Mouse (Mus musculus): Measurements from ENCODE around the gene Tcte1. TPM values are rescaled to one million over a fixed set of nuclear protein-coding genes. Genes with fewer than 3 reads are reported as not detected.

Gene Tcte1
- total RNA-seq, 1 experiment, result 0.09 TPM

- H3K27ac ChIP-seq (ENCODE audit: insufficient read depth, low read depth, low read length, poor library complexity, severe bottlenecking), result no peak overlapping the region
- peaks cover 49% of the 10 kb centered on the region for H3K36me3 ChIP-seq (ENCODE audit: control insufficient read depth, insufficient read depth, low read length, poor library complexity, severe bottlenecking)
- peaks cover 0 to 3% of the 10 kb centered on the region in 2 experiments; a peak in 1 of 4 replicates for H3K4me1 ChIP-seq (ENCODE audit: control insufficient read depth in 2 of 2, insufficient read depth in 2 of 2, low read length in 2 of 2, poor library complexity in 1 of 2)
- no peaks in the 10 kb centered on the region for H3K9me3 ChIP-seq (ENCODE audit: control insufficient read depth, insufficient read depth, low read depth, low read length)
- DNase-seq (ENCODE audit: low read depth, low spot score), result no peak
- peak overlapping the region; percentile 86; the same call in 1 of the 2 replicates for H3K9ac ChIP-seq (ENCODE audit: insufficient read depth, low read depth, low read length, poor library complexity, severe bottlenecking)
- peak overlapping the region; percentile 79 to 80 for H3K4me3 ChIP-seq (ENCODE audit: insufficient read depth in 1 of 2, low read depth in 1 of 2, low read length in 2 of 2, poor library complexity in 1 of 2, severe bottlenecking in 1 of 2)
- in situ Hi-C loops (cut with MboI; ENCODE audit: low sequenced_read_pairs in 2 of 2, unreplicated experiment in 2 of 2), result no loop called here
- no peak for TF ChIP-seq ZNF384 (IDR thresholded peaks at IDR 0.05; ENCODE audit: low read depth, low read length)
These were observed 41.9 kb downstream of the Tcte1 start for GRCm38 (mm10) chr17:45565103-45565502.

DNA sequence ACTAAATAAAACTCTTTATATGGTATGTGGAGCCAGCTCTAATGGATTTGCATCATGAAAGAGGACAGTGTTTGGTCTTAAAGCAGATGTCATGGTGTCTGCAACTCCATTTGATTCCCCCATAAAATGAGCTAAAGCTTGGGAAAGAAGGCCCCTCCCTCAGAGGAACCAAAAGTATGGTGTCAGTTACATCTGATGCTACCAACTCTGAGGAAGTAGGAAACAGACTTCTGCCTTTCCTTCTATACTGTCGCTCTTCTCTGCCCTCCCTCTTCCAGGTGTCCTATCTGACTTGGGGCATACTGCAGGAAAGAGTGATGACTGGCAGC lies 42.8 kb downstream of the Tcte1 start:
- in situ Hi-C loops (cut with MboI; ENCODE audit: low sequenced_read_pairs in 2 of 2, unreplicated experiment in 2 of 2), result no loop called here
- DNase-seq (ENCODE audit: low read depth, low spot score), result no peak
- H3K4me3 ChIP-seq (ENCODE audit: insufficient read depth in 1 of 2, low read depth in 1 of 2, low read length in 2 of 2, poor library complexity in 1 of 2, severe bottlenecking in 1 of 2), result no peak overlapping the region

DNA sequence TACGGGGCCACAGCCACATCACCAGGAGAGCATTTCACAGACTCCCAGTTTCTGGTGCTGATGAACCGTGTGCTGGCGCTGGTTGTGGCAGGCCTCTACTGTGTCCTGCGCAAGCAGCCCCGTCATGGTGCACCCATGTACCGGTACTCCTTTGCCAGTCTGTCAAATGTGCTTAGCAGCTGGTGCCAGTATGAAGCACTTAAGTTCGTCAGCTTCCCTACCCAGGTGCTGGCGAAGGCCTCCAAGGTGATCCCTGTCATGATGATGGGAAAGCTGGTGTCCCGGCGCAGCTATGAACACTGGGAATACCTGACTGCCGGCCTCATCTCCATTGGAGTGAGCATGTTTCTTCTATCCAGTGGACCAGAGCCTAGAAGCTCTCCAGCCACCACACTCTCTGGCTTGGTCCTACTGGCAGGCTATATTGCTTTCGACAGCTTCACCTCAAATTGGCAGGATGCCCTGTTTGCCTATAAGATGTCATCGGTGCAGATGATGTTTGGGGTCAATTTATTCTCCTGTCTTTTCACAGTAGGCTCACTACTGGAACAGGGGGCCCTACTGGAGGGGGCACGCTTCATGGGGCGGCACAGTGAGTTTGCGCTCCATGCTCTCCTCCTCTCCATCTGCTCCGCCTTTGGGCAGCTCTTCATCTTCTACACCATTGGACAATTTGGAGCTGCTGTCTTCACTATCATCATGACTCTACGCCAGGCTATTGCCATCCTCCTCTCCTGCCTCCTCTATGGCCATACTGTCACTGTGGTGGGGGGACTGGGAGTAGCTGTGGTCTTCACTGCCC lies 43.3 kb downstream of the Tcte1 start:
- in situ Hi-C loops (cut with MboI; ENCODE audit: low sequenced_read_pairs in 2 of 2, unreplicated experiment in 2 of 2), result no loop called here

More for the DNA sequence above, 42.8 kb downstream of the Tcte1 start:
- no peak overlapping the region for H3K27ac ChIP-seq (ENCODE audit: insufficient read depth, low read depth, low read length, poor library complexity, severe bottlenecking)
- H3K9ac ChIP-seq (ENCODE audit: insufficient read depth, low read depth, low read length, poor library complexity, severe bottlenecking), result no peak overlapping the region
- TF ChIP-seq ZNF384 (IDR thresholded peaks at IDR 0.05; ENCODE audit: low read depth, low read length) (no peak), HCFC1 (IDR thresholded peaks at IDR 0.05; ENCODE audit: borderline replicate concordance, insufficient read depth, low read length) (no peak), ZC3H11A (IDR thresholded peaks at IDR 0.05; ENCODE audit: borderline replicate concordance, low read depth, low read length) (no peak)
- H3K9me3 ChIP-seq (ENCODE audit: control insufficient read depth, insufficient read depth, low read depth, low read length), result no peaks in the 10 kb centered on the region
- peaks cover 0 to 3% of the 10 kb centered on the region in 2 experiments; a peak in 1 of 4 replicates for H3K4me1 ChIP-seq (ENCODE audit: control insufficient read depth in 2 of 2, insufficient read depth in 2 of 2, low read length in 2 of 2, poor library complexity in 1 of 2)
- H3K36me3 ChIP-seq (ENCODE audit: control insufficient read depth, insufficient read depth, low read length, poor library complexity, severe bottlenecking), result peaks cover 58% of the 10 kb centered on the region

DNA sequence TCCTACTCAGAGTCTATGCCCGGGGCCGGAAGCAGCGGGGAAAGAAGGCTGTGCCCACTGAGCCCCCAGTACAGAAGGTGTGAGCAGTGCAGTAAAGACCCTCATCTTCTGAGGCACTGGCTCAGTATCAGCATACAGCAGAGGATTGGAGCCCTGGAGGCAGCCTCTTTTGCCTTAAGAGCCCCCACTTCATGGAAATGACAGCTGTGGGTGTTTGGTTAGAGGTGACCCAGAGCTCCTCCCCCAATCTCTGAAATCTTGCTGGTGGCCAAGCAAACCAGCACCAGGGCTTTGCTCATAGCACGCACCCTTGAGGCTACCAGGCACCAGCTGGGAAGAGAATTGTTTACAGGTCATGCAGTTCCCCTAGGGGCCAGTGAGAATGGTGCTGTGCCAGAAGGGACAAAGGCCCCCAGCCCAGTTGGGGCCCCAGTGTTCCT lies 43.9 kb downstream of the Tcte1 start:
- in situ Hi-C loops (cut with MboI; ENCODE audit: low sequenced_read_pairs in 2 of 2, unreplicated experiment in 2 of 2), result no loop called here
- Histone ChIP-seq H3K36me3 (ENCODE audit: control insufficient read depth, insufficient read depth, low read length, poor library complexity, severe bottlenecking) (peaks cover 67% of the 10 kb centered on the region), H3K27ac (ENCODE audit: insufficient read depth, low read depth, low read length, poor library complexity, severe bottlenecking) (no peak overlapping the region), H3K4me1 (ENCODE audit: control insufficient read depth in 2 of 2, insufficient read depth in 2 of 2, low read length in 2 of 2, poor library complexity in 1 of 2) (peaks cover 0 to 3% of the 10 kb centered on the region in 2 experiments; a peak in 1 of 4 replicates), H3K4me3 (ENCODE audit: insufficient read depth in 1 of 2, low read depth in 1 of 2, low read length in 2 of 2, poor library complexity in 1 of 2, severe bottlenecking in 1 of 2) (no peak overlapping the region), H3K9ac (ENCODE audit: insufficient read depth, low read depth, low read length, poor library complexity, severe bottlenecking) (no peak overlapping the region), H3K9me3 (ENCODE audit: control insufficient read depth, insufficient read depth, low read depth, low read length) (no peaks in the 10 kb centered on the region)
- TF ChIP-seq CHD2 (IDR thresholded peaks at IDR 0.05; ENCODE audit: low read depth, low read length) (no peak; the same call in 1 of the 2 replicates), ZC3H11A (IDR thresholded peaks at IDR 0.05; ENCODE audit: borderline replicate concordance, low read depth, low read length) (no peak)
- no peak for DNase-seq (ENCODE audit: low read depth, low spot score)

More for the DNA sequence above, 43.3 kb downstream of the Tcte1 start:
- peaks cover 64% of the 10 kb centered on the region for H3K36me3 ChIP-seq (ENCODE audit: control insufficient read depth, insufficient read depth, low read length, poor library complexity, severe bottlenecking)
- H3K27ac ChIP-seq (ENCODE audit: insufficient read depth, low read depth, low read length, poor library complexity, severe bottlenecking), result no peak overlapping the region
- peaks cover 0 to 3% of the 10 kb centered on the region in 2 experiments; a peak in 1 of 4 replicates for H3K4me1 ChIP-seq (ENCODE audit: control insufficient read depth in 2 of 2, insufficient read depth in 2 of 2, low read length in 2 of 2, poor library complexity in 1 of 2)
- no peak overlapping the region for H3K9ac ChIP-seq (ENCODE audit: insufficient read depth, low read depth, low read length, poor library complexity, severe bottlenecking)
- H3K4me3 ChIP-seq (ENCODE audit: insufficient read depth in 1 of 2, low read depth in 1 of 2, low read length in 2 of 2, poor library complexity in 1 of 2, severe bottlenecking in 1 of 2), result no peak overlapping the region
- H3K9me3 ChIP-seq (ENCODE audit: control insufficient read depth, insufficient read depth, low read depth, low read length), result no peaks in the 10 kb centered on the region
- DNase-seq (ENCODE audit: low read depth, low spot score), result no peak
- TF ChIP-seq MAFK (IDR thresholded peaks at IDR 0.05; ENCODE audit: insufficient read depth, low read depth, low read length), result no peak
- no peak for TF ChIP-seq ZNF384 (IDR thresholded peaks at IDR 0.05; ENCODE audit: low read depth, low read length)
- TF ChIP-seq CHD2 (IDR thresholded peaks at IDR 0.05; ENCODE audit: low read depth, low read length), result peak; percentile 67

DNA sequence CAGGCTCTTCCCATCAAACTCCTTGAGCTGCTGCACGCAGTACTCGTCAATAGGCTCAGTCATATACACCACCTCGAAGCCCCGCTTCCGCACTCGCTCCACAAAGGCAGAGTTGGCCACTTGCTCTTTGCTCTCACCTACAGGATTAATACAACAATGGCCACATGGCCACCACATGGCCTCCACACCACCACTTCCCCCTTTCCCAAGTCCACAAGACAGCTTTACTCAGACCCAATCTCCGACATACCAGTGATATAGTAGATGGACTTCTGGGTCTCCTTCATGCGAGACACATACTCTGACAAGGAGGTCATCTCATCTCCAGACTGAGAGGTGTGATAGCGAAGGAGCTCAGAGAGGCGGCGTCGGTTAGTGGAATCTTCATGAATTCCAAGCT lies 45.8 kb downstream of the Tcte1 start:
- peaks cover 0 to 3% of the 10 kb centered on the region in 2 experiments; a peak in 1 of 4 replicates for H3K4me1 ChIP-seq (ENCODE audit: control insufficient read depth in 2 of 2, insufficient read depth in 2 of 2, low read length in 2 of 2, poor library complexity in 1 of 2)
- no peak overlapping the region for H3K9ac ChIP-seq (ENCODE audit: insufficient read depth, low read depth, low read length, poor library complexity, severe bottlenecking)
- no peaks in the 10 kb centered on the region for H3K9me3 ChIP-seq (ENCODE audit: control insufficient read depth, insufficient read depth, low read depth, low read length)
- 0 out of 2 replicates have a peak, but pooled peaks have one; percentile 28 for TF ChIP-seq CHD2 (IDR thresholded peaks at IDR 0.05; ENCODE audit: low read depth, low read length)
- TF ChIP-seq ZNF384 (IDR thresholded peaks at IDR 0.05; ENCODE audit: low read depth, low read length), result no peak
- TF ChIP-seq MAFK (IDR thresholded peaks at IDR 0.05; ENCODE audit: insufficient read depth, low read depth, low read length), result no peak
- in situ Hi-C loops (cut with MboI; ENCODE audit: low sequenced_read_pairs in 2 of 2, unreplicated experiment in 2 of 2), result no loop called here
- no peak overlapping the region for H3K27ac ChIP-seq (ENCODE audit: insufficient read depth, low read depth, low read length, poor library complexity, severe bottlenecking)
- no peak for DNase-seq (ENCODE audit: low read depth, low spot score)
- no peak overlapping the region for H3K4me3 ChIP-seq (ENCODE audit: insufficient read depth in 1 of 2, low read depth in 1 of 2, low read length in 2 of 2, poor library complexity in 1 of 2, severe bottlenecking in 1 of 2)
- H3K36me3 ChIP-seq (ENCODE audit: control insufficient read depth, insufficient read depth, low read length, poor library complexity, severe bottlenecking), result peaks cover 74% of the 10 kb centered on the region

Data from ES-E14 (cell line).